Mouse (Mus musculus): Measurements from ENCODE around the gene Hdac5. TPM values are rescaled to one million over a fixed set of nuclear protein-coding genes. Genes with fewer than 3 reads are reported as not detected.

Hdac5 gene
- 10 to 100 TPM; 79.2 to 91.2 TPM for total RNA-seq (2023)

GRCm38 (mm10) chr11:102230006-102230741, at the start of gene Hdac5:
Gene Hdac5, minus strand, starts transcription at chr11:102230166.

GRCm38 (mm10) chr11:102268520-102269244, 38.7 kb upstream of the Hdac5 start, which contains the start of gene Asb16:
Gene Asb16, plus strand, starts transcription at chr11:102268743.

GRCm38 (mm10) chr11:102248630-102249230, 18.8 kb upstream of the Hdac5 start, which contains the start of gene BC030867:
Gene BC030867, plus strand, starts transcription at chr11:102248882.

GRCm38 (mm10) chr11:102189461-102190436, 40.2 kb downstream of the Hdac5 start, which contains the start of gene G6pc3:
Gene G6pc3, plus strand, starts transcription at chr11:102189620.

GRCm38 (mm10) chr11:102184646-102185495, 45.1 kb downstream of the Hdac5 start, which contains the start of gene Lsm12:
Gene Lsm12, minus strand, starts transcription at chr11:102185296.

GRCm38 (mm10) chr11:102156039-102156785, 73.8 kb downstream of the Hdac5 start, which contains the start of gene Tmem101:
Gene Tmem101, minus strand, starts transcription at chr11:102156404.

GRCm38 (mm10) chr11:102145471-102146001, 84.4 kb downstream of the Hdac5 start, which contains the start of gene Nags:
Gene Nags, plus strand, starts transcription at chr11:102145513.

Other genes with a start within 250 kb of the Hdac5 start
- gene Cfap97d1, start 245.9 kb downstream of the Hdac5 start, total RNA-seq (2023), result not detected
- under 1 TPM; 0.70 to 0.74 TPM for gene Dusp3, start 243.2 kb downstream of the Hdac5 start, total RNA-seq (2023)
- not detected for gene Mpp3, start 201.7 kb downstream of the Hdac5 start, total RNA-seq (2023)
- gene Cd300lg, start 188.7 kb downstream of the Hdac5 start, total RNA-seq (2023), result not detected
- gene Mpp2, start 141.7 kb downstream of the Hdac5 start, total RNA-seq (2023), result 1 to 10 TPM; 1.9 to 4.8 TPM
- gene Ppy, start 128.8 kb downstream of the Hdac5 start, total RNA-seq (2023), result not detected
- not detected for gene Pyy, start 122.3 kb downstream of the Hdac5 start, total RNA-seq (2023)
- gene Nags, start 84.7 kb downstream of the Hdac5 start, total RNA-seq (2023), result not detected
- 1 to 10 TPM; 5.9 to 7.2 TPM for gene Tmem101, start 73.8 kb downstream of the Hdac5 start, total RNA-seq (2023)
- 10 to 100 TPM; 48.9 to 53.5 TPM for gene Lsm12, start 44.9 kb downstream of the Hdac5 start, total RNA-seq (2023)
- gene G6pc3, start 40.5 kb downstream of the Hdac5 start, total RNA-seq (2023), result 10 to 100 TPM; 28.1 to 34.6 TPM
- gene BC030867, start 18.7 kb upstream of the Hdac5 start, total RNA-seq (2023), result 1 to 10 TPM in 1 of 2 experiments, under 1 TPM in 1; 0.83 to 1.7 TPM
- not detected for gene Asb16, start 38.6 kb upstream of the Hdac5 start, total RNA-seq (2023)
- 10 to 100 TPM; 38.6 TPM for gene Tmub2, start 54.8 kb upstream of the Hdac5 start, total RNA-seq (2023)
- gene Atxn7l3, start 66.5 kb upstream of the Hdac5 start, total RNA-seq (2023), result 10 to 100 TPM; 85.1 to 88.2 TPM
- 100 to 1,000 TPM; 142 to 153 TPM for gene Ubtf, start 89.6 kb upstream of the Hdac5 start, total RNA-seq (2023)
- not detected for gene Slc4a1, start 136.0 kb upstream of the Hdac5 start, total RNA-seq (2023)
- 1 to 10 TPM; 5.2 to 6.9 TPM for gene Rundc3a, start 163.2 kb upstream of the Hdac5 start, total RNA-seq (2023)
- 10 to 100 TPM; 29.1 to 29.5 TPM for gene Slc25a39, start 177.8 kb upstream of the Hdac5 start, total RNA-seq (2023)
- 10 to 100 TPM; 14.8 to 23.8 TPM for gene Grn, start 200.1 kb upstream of the Hdac5 start, total RNA-seq (2023)
- 1 to 10 TPM in 1 of 2 experiments, not detected in 1; 1.5 TPM for gene Fam171a2, start 217.5 kb upstream of the Hdac5 start, total RNA-seq (2023)
- 10 to 100 TPM; 15.2 to 24.0 TPM for gene Itga2b, start 240.0 kb upstream of the Hdac5 start, total RNA-seq (2023)

Measured in T-cell, adult 66 days (primary cell).